Mouse (Mus musculus): ENCODE data around the gene Gm44596. TPM values are rescaled to one million over a fixed set of nuclear protein-coding genes. Genes with fewer than 3 reads are reported as not detected.
A peak's percentile ranks its signal among the peaks of the same experiment; 100 is the strongest.

Gene Gm44596
- total and polyA plus RNA-seq, 3 experiments = not detected

DNA sequence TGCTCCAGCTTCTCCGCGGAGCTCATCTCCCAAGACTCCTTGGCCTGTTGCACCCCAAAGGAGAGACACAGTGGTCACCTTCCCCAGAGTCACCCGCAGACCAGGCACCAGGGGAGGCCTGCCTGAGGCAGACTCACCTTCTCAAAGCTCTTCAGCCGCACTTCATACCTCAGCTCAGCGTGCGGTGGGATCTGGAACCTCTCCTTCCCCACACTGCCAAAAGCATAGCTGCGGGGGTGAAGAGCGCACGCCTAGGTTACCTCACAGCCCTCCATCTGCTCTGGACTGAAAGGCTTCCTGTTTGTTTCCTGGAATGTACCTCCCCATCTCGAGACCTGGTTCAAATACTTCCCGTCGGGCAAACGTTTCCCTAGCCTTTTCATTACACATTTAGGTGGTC lies 58.3 kb downstream of the Gm44596 start:
- Histone ChIP-seq H3K4me3 (ENCODE audit: control insufficient read depth in 1 of 2, insufficient read depth in 1 of 2, low read depth in 2 of 2, low read length in 2 of 2) (no peak overlapping the region), H3K9ac (ENCODE audit: control insufficient read depth, low read depth, low read length, poor library complexity, severe bottlenecking) (no peak overlapping the region), H3K36me3 (ENCODE audit: control insufficient read depth in 1 of 2, insufficient read depth in 2 of 2, low read length in 2 of 2) (peaks cover 30 to 39% of the 10 kb centered on the region in 2 experiments), H3K27me3 (ENCODE audit: control insufficient read depth in 1 of 2, insufficient read depth in 2 of 2, low read length in 2 of 2) (no peaks in the 10 kb centered on the region), H3K4me1 (ENCODE audit: control insufficient read depth in 1 of 2, insufficient read depth in 2 of 2, low read length in 2 of 2) (peaks cover 23 to 37% of the 10 kb centered on the region in 2 experiments), H3K27ac (ENCODE audit: control insufficient read depth, low read depth, low read length) (no peak overlapping the region), H3K79me2 (ENCODE audit: control insufficient read depth, insufficient read depth, low read length, poor library complexity) (peaks cover 19% of the 10 kb centered on the region), H3K9me3 (replicated peaks; ENCODE audit: insufficient read depth, low read length) (no peaks in the 10 kb centered on the region; the same call in 1 of the 2 replicates)
- no peak for TF ChIP-seq POLR2A (IDR thresholded peaks at IDR 0.05; ENCODE audit: control insufficient read depth in 1 of 2, insufficient read depth in 1 of 2, low read depth in 1 of 2, low read length in 2 of 2, poor library complexity in 1 of 2)
- TF ChIP-seq HCFC1 (IDR thresholded peaks at IDR 0.05; ENCODE audit: low read depth, low read length) = no peak
- TF ChIP-seq GABPA (IDR thresholded peaks at IDR 0.05; ENCODE audit: low read depth, low read length) = no peak
- TF ChIP-seq GATA1 (IDR thresholded peaks at IDR 0.05; ENCODE audit: low read depth, low read length) = no peak
- no peak for TF ChIP-seq SMC3 (IDR thresholded peaks at IDR 0.05; ENCODE audit: low read depth, low read length)
- no peak for TF ChIP-seq POLR2AphosphoS2 (IDR thresholded peaks at IDR 0.05; ENCODE audit: low read length)
- TF ChIP-seq RCOR1 (IDR thresholded peaks at IDR 0.05; ENCODE audit: low read depth, low read length) = no peak
- no peak for TF ChIP-seq RAD21 (IDR thresholded peaks at IDR 0.05; ENCODE audit: low read depth, low read length)
- TF ChIP-seq BHLHE40 (IDR thresholded peaks at IDR 0.05; ENCODE audit: borderline replicate concordance, low read depth, low read length) = no peak
- DNase-seq (ENCODE audit: low read depth, low spot score) = no peak

- DNase-seq (ENCODE audit: low read depth, low spot score) = peak; percentile 94
- Histone ChIP-seq H3K9ac (ENCODE audit: control insufficient read depth, low read depth, low read length, poor library complexity, severe bottlenecking) (no peak overlapping the region), H3K79me2 (ENCODE audit: control insufficient read depth, insufficient read depth, low read length, poor library complexity) (peaks cover 19% of the 10 kb centered on the region), H3K4me3 (ENCODE audit: control insufficient read depth in 1 of 2, insufficient read depth in 1 of 2, low read depth in 2 of 2, low read length in 2 of 2) (no peak overlapping the region), H3K4me1 (ENCODE audit: control insufficient read depth in 1 of 2, insufficient read depth in 2 of 2, low read length in 2 of 2) (peaks cover 12 to 22% of the 10 kb centered on the region in 2 experiments), H3K27ac (ENCODE audit: control insufficient read depth, low read depth, low read length) (peak overlapping the region; percentile 28), H3K36me3 (ENCODE audit: control insufficient read depth in 1 of 2, insufficient read depth in 2 of 2, low read length in 2 of 2) (peaks cover 22 to 24% of the 10 kb centered on the region in 2 experiments), H3K9me3 (replicated peaks; ENCODE audit: insufficient read depth, low read length) (no peaks in the 10 kb centered on the region), H3K27me3 (ENCODE audit: control insufficient read depth in 1 of 2, insufficient read depth in 2 of 2, low read length in 2 of 2) (no peaks in the 10 kb centered on the region)
- TF ChIP-seq SIN3A (IDR thresholded peaks at IDR 0.05; ENCODE audit: low read length) (peak; percentile 59; the same call in 1 of the 2 replicates), ZC3H11A (IDR thresholded peaks at IDR 0.05; ENCODE audit: low read depth, low read length) (no peak), TBP (IDR thresholded peaks at IDR 0.05; ENCODE audit: low read depth, low read length) (0 out of 2 replicates have a peak, but pooled peaks have one; percentile 21), BHLHE40 (IDR thresholded peaks at IDR 0.05; ENCODE audit: borderline replicate concordance, low read depth, low read length) (no peak), CTCF (IDR thresholded peaks at IDR 0.05 in 2 of 3, conservative IDR thresholded peaks at IDR 0.05 in 1 of 3; ENCODE audit: control insufficient read depth in 1 of 3, insufficient read depth in 1 of 3, low read depth in 2 of 3, low read length in 3 of 3, poor library complexity in 1 of 3, severe bottlenecking in 1 of 3) (no peak), GATA1 (IDR thresholded peaks at IDR 0.05; ENCODE audit: low read depth, low read length) (peak; percentile 94), MAZ (IDR thresholded peaks at IDR 0.05; ENCODE audit: low read depth, low read length) (peak; percentile 55; the same call in 1 of the 2 replicates), MYC (IDR thresholded peaks at IDR 0.05; ENCODE audit: low read depth, low read length) (no peak), TAL1 (IDR thresholded peaks at IDR 0.05; ENCODE audit: low read length) (peak; percentile 67), EP300 (IDR thresholded peaks at IDR 0.05; ENCODE audit: low read depth in 1 of 2, low read length in 2 of 2) (peak; percentile 78 to 85), POLR2AphosphoS2 (IDR thresholded peaks at IDR 0.05; ENCODE audit: low read length) (peak; percentile 38; the same call in 1 of the 2 replicates), TCF12 (IDR thresholded peaks at IDR 0.05; ENCODE audit: low read depth, low read length) (peak; percentile 65; the same call in 1 of the 2 replicates), ZKSCAN1 (IDR thresholded peaks at IDR 0.05; ENCODE audit: low read depth, low read length) (no peak), USF1 (IDR thresholded peaks at IDR 0.05; ENCODE audit: low read depth, low read length) (no peak), ETS1 (IDR thresholded peaks at IDR 0.05; ENCODE audit: low read depth, low read length) (peak; percentile 76)
Measured at GRCm38 (mm10) chr6:128435474-128435873, 60.2 kb downstream of the Gm44596 start.
